Mouse (Mus musculus) hindbrain, embryonic 11.5 days (tissue): Measurements from ENCODE around the gene Fkbpl. TPM values are rescaled to one million over a fixed set of nuclear protein-coding genes. Genes with fewer than 3 reads are reported as not detected.

Source experiments
- ATAC-seq: fragments of 200-750 bp; cut with Nextera tagmentation; 2 replicates; pipeline ENCODE4 v1.8.0; 2017; ENCODE audit warnings: mild to moderate bottlenecking, moderate TSS enrichment, moderate library complexity; ENCODE audit not compliant: low FRiP score
- DNase-seq: peaks from one replicate; pipeline ENCODE4 v3.0.0-alpha.2; 2015; ENCODE audit warnings: low spot score
- H3K27ac ChIP-seq: fragments of 300-500 bp; sonication (generic); 2 replicates; pipeline ENCODE4 v1.5.1; 2014; ENCODE audit warnings: mild to moderate bottlenecking, low read depth, low read length
- H3K27me3 ChIP-seq: fragments of 300-500 bp; sonication (generic); 2 replicates; pipeline ENCODE4 v1.6.1; 2014; ENCODE audit warnings: mild to moderate bottlenecking, low read length, moderate library complexity, mixed read lengths; ENCODE audit not compliant: control insufficient read depth, insufficient read depth
- H3K36me3 ChIP-seq: fragments of 300-500 bp; sonication (generic); 2 replicates; pipeline ENCODE4 v1.6.1; 2014; ENCODE audit warnings: mild to moderate bottlenecking, low read length, moderate library complexity, mixed read lengths; ENCODE audit not compliant: control insufficient read depth, insufficient read depth
- H3K4me1 ChIP-seq: fragments of 300-500 bp; sonication (generic); replicated peaks from 2 replicates; pipeline ENCODE4 v1.6.1; 2014; ENCODE audit warnings: low read length, mixed read lengths; ENCODE audit not compliant: control insufficient read depth, insufficient read depth
- H3K4me2 ChIP-seq: fragments of 300-500 bp; sonication (generic); replicated peaks from 2 replicates; pipeline ENCODE4 v1.6.1; 2014; ENCODE audit warnings: mild to moderate bottlenecking, low read depth, low read length
- H3K4me3 ChIP-seq: fragments of 300-500 bp; sonication (generic); 2 replicates; pipeline ENCODE4 v1.5.1; 2014; ENCODE audit warnings: low read depth, low read length
- H3K9ac ChIP-seq: fragments of 300-500 bp; sonication (generic); 2 replicates; pipeline ENCODE4 v1.6.1; 2014; ENCODE audit warnings: low read depth, low read length
- H3K9me3 ChIP-seq: fragments of 300-500 bp; sonication (generic); 2 replicates; pipeline ENCODE4 v1.6.1; 2016; ENCODE audit warnings: low read length; ENCODE audit not compliant: control insufficient read depth
- WGBS: fragments of 180-500 bp; shearing (Covaris S2); extraction: QIAGEN DNeasy Blood & Tissue Kit; methylation state at CpG from one replicate; pipeline ENCODE4 v1.1.7; 2014; 5-methylcytosine and 5-hydroxymethylcytosine counted together
- polyA plus RNA-seq: library from polyadenylated mRNA; unstranded; fragments of >200 nt; fragmentation: Nextera tagmentation; extraction: Ambion mirVana; gene quantifications from 2 replicates; pipeline ENCODE4 v1.2.1, GENCODE M21; 2014

Gene Fkbpl
- polyA plus RNA-seq: 16.4 and 17.2 TPM in 2 replicates

DNA sequence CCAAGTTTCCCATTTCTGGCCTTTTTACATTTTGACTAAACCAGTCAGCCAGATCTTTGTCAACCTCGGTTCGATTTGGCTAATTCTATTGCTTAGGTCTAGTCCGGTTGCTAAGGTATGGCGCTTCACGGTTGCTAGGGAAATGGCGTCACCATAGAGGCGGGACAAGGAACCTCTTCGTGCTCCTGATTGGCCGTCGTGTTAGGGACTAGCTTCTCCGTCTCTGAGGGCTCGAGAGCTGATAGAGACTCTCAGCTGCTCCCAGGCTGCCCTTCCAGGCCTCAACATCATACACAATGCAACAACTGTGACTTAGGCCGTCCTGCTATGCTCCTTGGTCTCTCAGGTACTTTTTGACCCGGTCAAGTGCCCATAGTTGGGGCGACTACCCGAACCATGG lies at the start of gene Fkbpl:
Fkbpl (plus strand) TSS at position 157 of the 400 bp plus-strand sequence.
- Histone ChIP-seq H3K9me3 (no peaks in the 10 kb centered on the region), H3K4me2 (peak within 1 kb of the TSS; percentile 69), H3K27me3 (no peaks in the 10 kb centered on the region), H3K4me1 (no peaks in the 10 kb centered on the region; the same call in 1 of the 2 replicates), H3K36me3 (0 out of 2 replicates have a peak, but pooled peaks cover 4% of the 10 kb centered on the region), H3K27ac (0 out of 2 replicates have a peak within 1 kb of the TSS, but pooled peaks have one; percentile 31), H3K9ac (peak within 1 kb of the TSS; percentile 70), H3K4me3 (peak within 1 kb of the TSS; percentile 59)
- 1% methylated on average over 16 of the region's 16 CpGs for WGBS
- ATAC-seq (peak; percentile 78), DNase-seq (peak; percentile 96)

- Histone ChIP-seq H3K27me3 (no peaks in the 10 kb centered on the region), H3K4me1 (peaks cover 10% of the 10 kb centered on the region), H3K9me3 (no peaks in the 10 kb centered on the region), H3K4me2 (no peak overlapping the region), H3K36me3 (peaks cover 6% of the 10 kb centered on the region), H3K27ac (no peak overlapping the region), H3K4me3 (no peak overlapping the region), H3K9ac (no peak overlapping the region)
- DNase-seq (no peak), ATAC-seq (no peak)
- 85% methylated on average over 8 of the region's 8 CpGs for WGBS
Measured at GRCm38 (mm10) chr17:34596098-34596497, 48.5 kb upstream of the Fkbpl start.

DNA sequence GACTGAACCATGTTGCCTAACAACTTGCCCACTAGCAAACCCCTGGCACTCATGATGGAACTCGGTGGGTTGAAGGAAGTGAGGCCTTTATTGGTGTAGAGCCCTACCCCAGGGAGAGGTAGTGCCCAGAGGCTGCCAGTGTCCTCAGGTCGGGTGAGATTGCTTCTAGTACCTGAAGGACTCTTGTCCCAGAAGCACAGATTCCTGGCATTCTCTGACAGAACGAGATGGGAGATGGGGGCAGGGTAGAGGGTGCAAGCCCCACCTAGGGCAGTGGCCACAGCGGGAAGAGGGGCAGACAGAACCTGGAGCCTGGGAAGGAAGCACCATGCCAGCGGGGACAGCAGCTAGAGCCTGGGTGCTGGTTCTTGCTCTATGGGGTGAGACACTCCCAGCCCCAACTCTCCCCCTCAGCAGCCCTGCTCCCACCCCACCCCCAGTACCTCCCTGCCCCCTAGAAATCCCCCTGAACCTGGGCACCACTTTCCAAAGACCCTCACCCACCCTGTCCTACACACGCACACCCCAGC lies 46.9 kb upstream of the Fkbpl start, which contains the start of gene Ager:
Ager (plus strand) TSS at position 297 of the 530 bp plus-strand sequence.
- H3K27ac ChIP-seq: no peak within 1 kb of the TSS; the same call in 1 of the 2 replicates
- no peaks in the 10 kb centered on the region for H3K27me3 ChIP-seq
- WGBS: 30% methylated on average over 6 of the region's 6 CpGs
- ATAC-seq (no peak), DNase-seq (no peak)
- no peaks in the 10 kb centered on the region for H3K9me3 ChIP-seq
- no peak within 1 kb of the TSS for H3K4me3 ChIP-seq
- peaks cover 6% of the 10 kb centered on the region for H3K36me3 ChIP-seq
- no peak within 1 kb of the TSS for H3K4me2 ChIP-seq
- no peak within 1 kb of the TSS for H3K9ac ChIP-seq
- peaks cover 10% of the 10 kb centered on the region for H3K4me1 ChIP-seq

DNA sequence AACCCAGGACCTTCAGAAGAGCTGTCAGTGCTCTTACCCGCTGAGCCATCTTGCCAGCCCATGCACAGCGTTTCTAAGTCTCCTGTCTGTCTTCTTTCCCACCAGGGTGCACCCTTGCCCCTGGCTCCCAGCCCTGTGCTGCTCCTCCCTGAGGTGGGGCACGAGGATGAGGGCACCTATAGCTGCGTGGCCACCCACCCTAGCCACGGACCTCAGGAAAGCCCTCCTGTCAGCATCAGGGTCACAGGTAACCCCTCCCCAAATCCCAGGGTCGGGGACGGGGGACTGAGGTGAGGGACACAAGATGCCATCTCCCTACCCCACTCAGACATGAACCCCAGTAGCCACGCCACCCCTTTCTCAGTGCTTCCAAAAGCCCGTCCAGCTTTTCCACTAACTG lies 44.7 kb upstream of the Fkbpl start:
- no peak overlapping the region for H3K4me2 ChIP-seq
- H3K4me1 ChIP-seq: peaks cover 8% of the 10 kb centered on the region
- peaks cover 6% of the 10 kb centered on the region for H3K36me3 ChIP-seq
- no peak overlapping the region for H3K27ac ChIP-seq
- no peak overlapping the region for H3K4me3 ChIP-seq
- no peaks in the 10 kb centered on the region for H3K9me3 ChIP-seq
- H3K9ac ChIP-seq: no peak overlapping the region
- no peak for ATAC-seq
- no peak for DNase-seq
- 79% methylated on average over 9 of the region's 9 CpGs for WGBS
- H3K27me3 ChIP-seq: no peaks in the 10 kb centered on the region

DNA sequence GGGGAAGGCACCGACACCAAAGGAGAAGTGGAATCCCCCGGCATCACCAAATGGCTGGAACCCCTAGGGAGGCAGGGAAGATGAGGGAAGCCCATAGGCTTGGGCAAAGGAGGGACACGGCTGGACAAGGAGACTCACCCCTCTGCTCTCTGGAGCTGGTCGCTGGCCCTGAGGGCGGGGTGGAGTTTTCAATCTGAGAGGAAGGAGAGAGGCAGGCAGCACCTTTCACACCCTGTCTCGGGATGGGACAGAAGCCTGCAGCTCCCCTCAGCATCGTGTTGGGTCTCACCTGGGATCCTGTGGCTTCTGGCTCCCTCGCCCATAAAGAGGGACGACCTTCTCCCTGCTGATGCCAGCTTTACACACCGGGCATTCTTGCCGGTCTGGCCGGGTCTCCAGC lies 42.8 kb upstream of the Fkbpl start:
- ATAC-seq (no peak), DNase-seq (no peak)
- Histone ChIP-seq H3K4me3 (peak overlapping the region; percentile 56; the same call in 1 of the 2 replicates), H3K27ac (no peak overlapping the region), H3K4me2 (peak overlapping the region; percentile 80; the same call in 1 of the 2 replicates), H3K9me3 (no peaks in the 10 kb centered on the region), H3K27me3 (no peaks in the 10 kb centered on the region), H3K36me3 (peaks cover 6% of the 10 kb centered on the region), H3K9ac (no peak overlapping the region), H3K4me1 (peaks cover 13% of the 10 kb centered on the region)
- 87% methylated on average over 12 of the region's 12 CpGs for WGBS

DNA sequence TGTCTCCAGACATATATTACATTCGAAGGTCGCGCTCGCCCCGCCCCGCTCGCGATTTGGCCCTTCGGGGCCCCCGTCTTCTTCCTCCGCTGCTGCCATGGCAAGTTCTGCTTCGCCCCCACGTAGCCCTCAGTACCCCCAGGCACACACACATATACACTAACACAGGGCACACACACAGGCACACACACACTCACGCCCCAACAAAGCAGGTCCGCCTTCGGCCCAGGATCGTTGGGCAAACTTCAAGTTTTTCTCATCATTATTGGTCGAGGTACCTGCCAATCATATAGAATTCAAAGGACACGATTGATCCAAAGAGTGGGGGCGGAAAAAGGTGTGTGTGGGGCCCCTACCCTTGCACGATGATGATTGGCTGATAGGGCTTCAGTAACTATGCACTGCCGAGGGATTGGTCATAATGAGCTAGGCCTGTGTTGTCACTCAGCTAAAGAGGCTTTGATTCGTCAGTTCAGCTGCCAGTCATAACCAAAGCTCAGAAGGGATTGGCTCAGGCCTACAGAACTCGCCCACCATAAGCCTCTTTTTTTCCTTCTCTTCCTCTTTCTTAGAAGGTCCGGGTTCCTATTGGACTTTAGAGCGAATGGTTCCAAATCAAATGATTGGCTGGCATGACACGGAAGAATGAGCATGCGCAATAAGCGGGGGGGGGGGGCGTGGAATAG lies 41.0 kb upstream of the Fkbpl start, which contains the start of gene Rnf5:
Rnf5 (minus strand) TSS at position 316 of the 686 bp plus-strand sequence.
- Histone ChIP-seq H3K27ac (peak within 1 kb of the TSS; percentile 87), H3K9me3 (no peaks in the 10 kb centered on the region), H3K4me1 (peaks cover 16% of the 10 kb centered on the region), H3K27me3 (no peaks in the 10 kb centered on the region), H3K36me3 (peaks cover 6% of the 10 kb centered on the region), H3K9ac (peak within 1 kb of the TSS; percentile 53), H3K4me2 (peak within 1 kb of the TSS; percentile 81), H3K4me3 (peak within 1 kb of the TSS; percentile 96)
- DNase-seq (peak; percentile 98), ATAC-seq (peak; percentile 95)
- whole genome bisulfite sequencing: under 1% methylated on average over 30 of the region's 30 CpGs

DNA sequence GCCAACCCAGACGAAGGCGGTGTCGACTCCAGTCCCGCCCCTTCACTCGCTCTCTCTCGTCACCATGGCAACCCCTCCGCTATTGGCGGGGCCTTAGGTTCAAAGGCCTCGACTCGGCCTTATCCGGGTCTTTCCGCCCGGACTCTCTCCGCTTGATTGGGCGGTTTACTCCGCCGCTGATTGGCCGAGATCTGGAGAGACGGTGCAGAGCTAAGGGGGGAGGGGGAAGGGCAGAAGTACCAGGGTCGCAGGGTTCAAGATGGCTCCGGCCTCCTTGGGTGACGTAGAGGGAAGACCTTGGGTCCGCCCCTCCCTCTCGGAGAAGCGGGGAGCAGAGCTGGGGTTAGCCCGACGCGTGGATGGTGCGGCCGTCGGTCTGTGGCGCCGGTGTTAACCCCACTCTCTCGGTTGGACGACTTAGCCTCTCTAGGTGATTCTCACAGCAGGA lies 40.5 kb upstream of the Fkbpl start, which contains the start of gene Agpat1:
Agpat1 (plus strand) TSS at position 202 of the 448 bp plus-strand sequence.
- DNase-seq (peak; percentile 100), ATAC-seq (peak; percentile 89)
- Histone ChIP-seq H3K9ac (peak within 1 kb of the TSS; percentile 91), H3K27me3 (no peaks in the 10 kb centered on the region), H3K36me3 (peaks cover 6% of the 10 kb centered on the region), H3K9me3 (no peaks in the 10 kb centered on the region), H3K4me3 (peak within 1 kb of the TSS; percentile 96), H3K27ac (peak within 1 kb of the TSS; percentile 87), H3K4me1 (peaks cover 16% of the 10 kb centered on the region), H3K4me2 (peak within 1 kb of the TSS; percentile 81)
- 0% methylated on average over 35 of the region's 35 CpGs for WGBS

DNA sequence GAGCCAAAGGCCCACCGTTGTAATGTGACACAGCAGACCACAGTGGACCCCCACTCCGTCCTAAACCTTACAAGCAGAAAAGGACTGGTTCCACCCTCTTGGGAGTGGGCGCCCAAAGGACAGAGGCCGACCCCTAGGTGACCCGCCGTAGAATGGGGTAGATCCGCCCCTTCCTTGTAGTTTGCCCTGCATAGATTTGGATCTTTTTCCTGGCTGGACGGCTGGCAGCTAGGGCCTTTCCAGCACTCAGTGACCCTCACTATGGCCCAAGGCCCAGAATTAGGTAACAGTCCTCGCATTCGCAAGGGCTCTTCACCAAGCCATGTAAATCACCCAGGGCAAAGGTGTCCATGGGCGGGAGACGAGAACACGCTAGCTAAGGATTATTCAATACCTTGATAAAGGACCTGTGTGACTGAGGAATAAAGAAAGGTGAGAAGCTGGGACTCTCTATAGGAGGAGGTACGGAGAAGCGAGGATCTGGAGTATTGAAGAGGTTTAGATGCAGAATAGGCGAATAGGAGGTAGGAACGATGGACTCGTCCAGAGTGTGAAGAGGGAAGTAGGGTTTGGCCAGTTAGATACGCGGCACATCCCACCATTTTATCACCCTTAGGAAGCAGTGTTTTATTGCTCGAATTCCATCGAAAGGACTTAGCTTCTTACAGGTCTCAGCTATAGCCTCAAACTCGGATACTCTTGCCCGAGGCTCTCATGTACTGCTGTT lies 39.9 kb upstream of the Fkbpl start:
- no peaks in the 10 kb centered on the region for H3K9me3 ChIP-seq
- peak overlapping the region; percentile 87 for H3K27ac ChIP-seq
- H3K4me2 ChIP-seq: peak overlapping the region; percentile 81
- H3K36me3 ChIP-seq: peaks cover 6% of the 10 kb centered on the region
- ATAC-seq (no peak), DNase-seq (peak; percentile 39)
- peaks cover 16% of the 10 kb centered on the region for H3K4me1 ChIP-seq
- 19% methylated on average over 24 of the region's 24 CpGs for WGBS
- H3K27me3 ChIP-seq: no peaks in the 10 kb centered on the region
- H3K4me3 ChIP-seq: peak overlapping the region; percentile 96
- peak overlapping the region; percentile 91 for H3K9ac ChIP-seq
